Mouse (Mus musculus) neutrophil, adult 59 days (primary cell): ENCODE data around the gene Ostm1. TPM values are rescaled to one million over a fixed set of nuclear protein-coding genes. Genes with fewer than 3 reads are reported as not detected.

ENCODE experiments used
- total RNA-seq, 2 experiments: library from RNA; stranded (reverse); gene quantifications; 1 replicate in 1 of 2; 2 replicates in 1 of 2; pipeline ENCODE4 v1.2.4; 2023

Ostm1 gene
- 10 to 100 TPM; 29.3 to 31.5 TPM for total RNA-seq

DNA sequence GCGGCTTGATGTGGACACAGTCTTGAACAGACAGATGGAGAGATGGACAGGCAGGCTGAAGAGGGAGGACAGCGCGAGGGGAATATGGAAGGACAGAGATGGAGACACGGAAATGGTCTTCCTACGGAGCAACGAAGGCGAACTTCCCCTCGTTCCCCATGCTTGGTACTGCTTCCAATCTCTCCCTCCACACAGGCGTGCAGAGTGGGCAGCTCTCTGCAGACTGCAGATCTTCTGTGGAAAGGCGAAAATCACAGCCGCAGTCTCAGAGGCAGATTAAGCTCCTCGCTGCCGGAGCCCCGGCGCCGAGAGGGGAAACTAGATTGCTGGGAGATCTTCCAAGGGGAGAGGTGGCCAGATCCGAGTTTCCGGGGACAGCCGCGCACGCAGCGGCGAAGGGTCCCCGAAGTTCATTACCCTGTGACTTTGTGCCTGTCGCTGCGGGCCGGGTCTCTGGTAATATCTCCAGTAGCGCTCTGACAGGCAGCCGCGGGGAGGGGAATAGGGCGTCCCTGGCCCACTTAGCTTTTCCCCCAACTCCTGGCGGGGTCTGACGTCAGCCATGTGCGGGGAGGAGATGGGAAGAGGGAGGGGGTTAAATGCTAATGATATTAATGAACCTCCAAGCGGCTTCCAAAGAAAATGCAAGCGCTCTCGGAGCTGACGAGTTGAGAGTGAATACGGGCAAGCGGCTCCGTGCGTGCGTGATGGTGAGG is at the start of gene Ostm1, which contains the start of gene Nr2e1:
Ostm1 (plus strand) TSS at position 666 of the 716 bp plus-strand sequence.
Nr2e1 (minus strand) TSS at position 476 of the 716 bp plus-strand sequence.

Other genes with a start within 250 kb of the Ostm1 start
- gene Afg1l, start 105.3 kb upstream of the Ostm1 start, total RNA-seq, result 1 to 10 TPM in 1 of 2 experiments, under 1 TPM in 1; 0.89 to 2.0 TPM
- gene Snx3, start 81.8 kb upstream of the Ostm1 start, total RNA-seq, result 100 to 1,000 TPM in 1 of 2 experiments, 10 to 100 TPM in 1; 91.3 to 111 TPM
- not detected for gene Nr2e1, start 190 bp upstream of the Ostm1 start, total RNA-seq
- 10 to 100 TPM; 29.8 to 32.3 TPM for gene Sec63, start 177.7 kb downstream of the Ostm1 start, total RNA-seq